Mouse (Mus musculus) kidney, adult 2 months (tissue): ENCODE measurements at regions not wholly inside any gene's neighbourhood (a gene's known extent, or its start where the extent isn't known, plus 50 kb on each side); places are given as distances from the start of the nearest gene placed in this dataset.

Experiments used
- DNase-seq: peaks from one replicate; pipeline ENCODE4 v3.0.0; 2021
- H3K27ac ChIP-seq: fragments of 200-500 bp; 2 replicates; pipeline ENCODE4 v1.5.1; 2012; ENCODE audit warnings: low read depth, low read length, control low read depth, inconsistent platforms; ENCODE audit not compliant: insufficient read depth
- H3K27me3 ChIP-seq: fragments of 200-500 bp; replicated peaks from 2 replicates; pipeline ENCODE4 v1.6.1; 2012; ENCODE audit warnings: mild to moderate bottlenecking, moderate library complexity, low read length, inconsistent platforms; ENCODE audit not compliant: control insufficient read depth, insufficient read depth
- H3K36me3 ChIP-seq: fragments of 200-500 bp; 2 replicates; pipeline ENCODE4 v1.6.1; 2012; ENCODE audit warnings: mild to moderate bottlenecking, moderate library complexity, low read length, inconsistent platforms; ENCODE audit not compliant: control insufficient read depth, insufficient read depth
- H3K4me1 ChIP-seq: fragments of 200-500 bp; 2 replicates; pipeline ENCODE4 v1.6.1; 2011; ENCODE audit warnings: low read length; ENCODE audit not compliant: control insufficient read depth, insufficient read depth
- H3K4me3 ChIP-seq: fragments of 200-500 bp; 2 replicates; pipeline ENCODE4 v1.5.1; 2011; ENCODE audit warnings: mild to moderate bottlenecking, low read depth, low read length, control low read depth; ENCODE audit not compliant: insufficient read depth
- CTCF ChIP-seq: fragments of 200-500 bp; conservative IDR thresholded peaks from 2 replicates; pipeline ENCODE4 v1.5.1; 2011; ENCODE audit warnings: low read depth, mild to moderate bottlenecking, control low read depth, low read length, moderate library complexity, mixed read lengths; ENCODE audit not compliant: insufficient read depth, insufficient read length
- POLR2A ChIP-seq: fragments of 200-500 bp; IDR thresholded peaks from one replicate; pipeline ENCODE4 v1.6.1; 2011; ENCODE audit warnings: low read depth, low read length, control low read depth
- WGBS: fragments of 180-500 bp; shearing (Covaris S2); methylation state at CpG from one replicate; pipeline ENCODE4 v1.1.7; 2018; 5-methylcytosine and 5-hydroxymethylcytosine counted together

DNA sequence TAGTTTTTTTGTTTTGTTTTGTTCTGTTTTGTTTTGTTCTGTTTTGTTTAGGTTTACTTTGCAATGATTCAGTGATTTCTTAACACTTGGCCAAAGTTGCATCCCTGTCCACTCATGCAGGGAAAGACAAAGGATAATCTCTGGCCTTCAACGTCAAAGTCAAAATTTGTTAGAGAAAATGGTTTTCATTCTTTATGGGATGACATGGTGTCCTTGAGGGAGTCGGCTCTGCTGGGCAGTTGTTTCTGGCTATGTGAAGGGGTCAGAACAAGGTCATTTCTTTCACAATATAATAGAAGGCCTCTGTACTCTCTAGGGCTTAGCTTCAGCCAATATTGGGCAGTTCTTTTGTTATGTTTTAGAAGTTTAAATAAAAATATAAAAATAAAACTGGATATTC is 184.1 kb upstream of the Wdfy3 start:
- H3K4me3 ChIP-seq: no peak overlapping the region
- H3K36me3 ChIP-seq: no peaks in the 10 kb centered on the region
- H3K27me3 ChIP-seq: no peaks in the 10 kb centered on the region
- no peaks in the 10 kb centered on the region for H3K4me1 ChIP-seq
- TF ChIP-seq POLR2A (no peak), CTCF (no peak)
- no peak for DNase-seq
- no peak overlapping the region for H3K27ac ChIP-seq
- 20% methylated on average over 2 of the region's 2 CpGs for WGBS

- 46% methylated on average over 2 of the region's 2 CpGs for WGBS
- H3K27ac ChIP-seq: no peak overlapping the region
- DNase-seq: no peak
Measured at GRCm38 (mm10) chr5:102257104-102257503, 187.4 kb upstream of the Wdfy3 start.

GRCm38 (mm10) chr5:102261621-102262020 is 191.9 kb upstream of the Wdfy3 start:
- H3K4me1 ChIP-seq: no peaks in the 10 kb centered on the region
- no peaks in the 10 kb centered on the region for H3K36me3 ChIP-seq
- H3K27me3 ChIP-seq: no peaks in the 10 kb centered on the region; the same call in 1 of the 2 replicates
- no peak overlapping the region for H3K4me3 ChIP-seq
- no peak for DNase-seq
- 67% methylated on average over 5 of the region's 5 CpGs for WGBS
- H3K27ac ChIP-seq: no peak overlapping the region
- TF ChIP-seq CTCF (no peak), POLR2A (no peak)

More at GRCm38 (mm10) chr5:102257104-102257503, 187.4 kb upstream of the Wdfy3 start:
- no peak overlapping the region for H3K4me3 ChIP-seq
- TF ChIP-seq POLR2A: no peak
- TF ChIP-seq CTCF: no peak
- H3K36me3 ChIP-seq: no peaks in the 10 kb centered on the region
- H3K27me3 ChIP-seq: no peaks in the 10 kb centered on the region
- H3K4me1 ChIP-seq: no peaks in the 10 kb centered on the region

- Histone ChIP-seq H3K27me3 (no peaks in the 10 kb centered on the region; the same call in 1 of the 2 replicates), H3K36me3 (no peaks in the 10 kb centered on the region), H3K4me1 (no peaks in the 10 kb centered on the region), H3K27ac (no peak overlapping the region), H3K4me3 (no peak overlapping the region)
- WGBS: 31% methylated on average over 11 of the region's 11 CpGs
- DNase-seq: no peak
- TF ChIP-seq CTCF (no peak), POLR2A (no peak)
Measured at GRCm38 (mm10) chr5:102266451-102266850, 196.7 kb upstream of the Wdfy3 start.

DNA sequence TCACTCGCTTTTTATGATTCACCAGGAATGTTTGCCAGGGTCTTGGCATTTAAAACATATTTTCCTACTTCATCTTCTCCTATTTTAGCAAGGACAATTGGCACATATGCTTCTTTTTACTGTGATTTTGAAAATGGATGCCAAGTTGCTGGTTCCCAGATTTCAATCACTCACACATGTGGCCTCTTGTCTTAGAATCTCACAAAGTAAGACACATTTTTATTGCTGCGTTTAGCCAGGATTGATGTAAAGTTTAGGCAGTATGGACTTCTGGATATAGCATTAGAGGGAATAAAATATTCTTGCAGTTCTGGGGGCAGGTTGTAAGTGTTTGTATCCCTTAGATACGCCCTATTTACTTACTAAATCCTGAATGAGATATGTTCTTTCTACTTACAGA is 197.4 kb upstream of the Wdfy3 start:
- no peak for DNase-seq
- Histone ChIP-seq H3K27me3 (no peaks in the 10 kb centered on the region; the same call in 1 of the 2 replicates), H3K27ac (no peak overlapping the region), H3K36me3 (no peaks in the 10 kb centered on the region), H3K4me3 (no peak overlapping the region), H3K4me1 (no peaks in the 10 kb centered on the region)
- 69% methylated on average over 3 of the region's 3 CpGs for WGBS
- no peak for TF ChIP-seq CTCF
- TF ChIP-seq POLR2A: no peak

DNA sequence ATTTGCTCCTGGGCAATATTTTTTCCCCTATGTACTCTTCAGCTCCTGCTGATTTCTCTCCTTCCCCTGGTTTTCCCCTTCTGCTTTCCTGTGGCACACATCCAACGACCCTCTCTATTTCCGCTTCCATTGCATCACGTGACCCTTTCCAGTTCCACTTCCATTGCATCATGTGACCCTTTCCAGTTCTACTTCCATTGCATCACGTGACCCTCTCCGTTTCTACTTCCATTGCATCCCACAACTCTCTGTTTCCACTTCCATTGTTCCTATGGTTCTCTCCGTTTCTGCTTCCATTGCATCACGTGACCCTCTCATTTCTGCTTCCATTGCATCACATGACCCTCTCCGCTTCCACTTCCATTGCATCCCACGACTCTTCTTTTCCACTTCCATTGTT is 199.5 kb upstream of the Wdfy3 start:
- H3K36me3 ChIP-seq: no peaks in the 10 kb centered on the region
- 86% methylated on average over 9 of the region's 9 CpGs for WGBS

GRCm38 (mm10) chr5:102275621-102276020 is 205.6 kb upstream of the Arhgap24 start:
- no peaks in the 10 kb centered on the region for H3K27me3 ChIP-seq
- no peak overlapping the region for H3K4me3 ChIP-seq
- DNase-seq: no peak
- WGBS: 93% methylated on average over 3 of the region's 3 CpGs
- no peak for TF ChIP-seq POLR2A
- no peak for TF ChIP-seq CTCF
- no peaks in the 10 kb centered on the region for H3K36me3 ChIP-seq
- H3K4me1 ChIP-seq: no peaks in the 10 kb centered on the region
- no peak overlapping the region for H3K27ac ChIP-seq

More for the DNA sequence above, 199.5 kb upstream of the Wdfy3 start:
- DNase-seq: no peak
- no peaks in the 10 kb centered on the region for H3K4me1 ChIP-seq
- no peaks in the 10 kb centered on the region; the same call in 1 of the 2 replicates for H3K27me3 ChIP-seq
- no peak overlapping the region for H3K4me3 ChIP-seq
- H3K27ac ChIP-seq: no peak overlapping the region
- TF ChIP-seq CTCF (no peak), POLR2A (no peak)
